Mouse (Mus musculus) embryonic stem cell, embryonic (primary cell): ENCODE results near the gene Alox12b.

Experiments used
- CTCF ChIA-PET, 4 experiments: fragments of 300-600 bp in 2 of 4; fragments of 350-600 bp in 2 of 4; sonication (Branson Sonifier 250); formaldehyde crosslinking; loops; one replicate each; lab custom pipeline; 2022; ENCODE audit warnings: inconsistent platforms in 2 of 4; lab: Charles Lee
- POLR2A ChIA-PET, 4 experiments: fragments of 300-600 bp in 2 of 4; fragments of 350-600 bp in 2 of 4; sonication (Branson Sonifier 250); formaldehyde crosslinking; loops; one replicate each; lab custom pipeline; 2022; ENCODE audit warnings: antibody characterized with exemption in 4 of 4, inconsistent platforms in 1 of 4; lab: Charles Lee

Gene Alox12b

DNA sequence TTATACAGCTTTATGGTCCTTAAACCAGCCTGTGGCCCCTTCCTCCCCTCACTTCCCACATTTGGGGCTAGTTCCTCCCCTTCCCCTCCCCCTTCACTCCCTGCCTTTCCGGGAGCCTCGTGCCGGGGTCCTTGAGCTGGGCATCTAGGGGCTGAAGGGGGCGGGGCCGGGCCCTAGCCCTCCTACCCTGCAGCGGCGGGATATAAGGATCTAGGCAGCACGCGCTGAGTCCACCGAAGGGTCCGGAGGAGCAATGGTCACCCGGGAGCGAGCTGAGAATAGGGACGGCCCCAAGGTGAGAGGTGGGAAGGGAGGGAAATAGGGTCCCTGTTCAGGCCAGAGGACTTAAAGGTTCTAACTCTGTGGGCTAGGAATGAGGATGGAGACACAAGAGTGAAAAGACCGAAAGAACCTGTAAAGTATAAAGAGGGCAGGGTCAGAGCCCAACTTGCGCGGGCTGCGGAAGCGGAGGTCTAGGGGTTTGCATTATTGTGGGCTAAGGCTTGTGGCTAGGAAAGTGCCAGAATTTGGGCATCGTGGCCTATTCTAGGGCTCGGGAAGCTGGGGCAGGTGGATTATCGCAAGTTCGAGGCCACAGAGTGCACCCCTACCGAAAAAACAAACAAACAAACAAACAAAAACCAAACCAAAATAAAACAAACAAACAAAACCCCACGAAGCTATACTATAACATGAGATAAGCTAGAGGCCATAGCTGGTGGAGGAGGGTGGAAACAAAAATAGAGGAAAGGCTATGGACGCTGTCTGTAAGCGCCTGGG lies 36.4 kb upstream of the Alox12b start, which contains the start of gene Hes7:
Gene Hes7 (plus strand): TSS at position 184 of the 780 bp plus-strand sequence.
- CTCF ChIA-PET = interaction anchor here in 3 of 4 experiments (0.6 to 1.9 kb wide), 4 partner anchors 9 to 77 kb away, joined by 3 to 4 read pairs (median 4); partner anchors contain the start of gene Per1 (in 1 of the 3)
- POLR2A ChIA-PET = interaction anchor here in 3 of 4 experiments (0.6 to 19.2 kb wide), 22 partner anchors 9 to 221 kb away, joined by 3 to 269 read pairs (median 8); partner anchors contain the start of genes Borcs6 (in 2 of the 3), Per1 (in 2 of the 3) and Vamp2 (in 1 of the 3)

DNA sequence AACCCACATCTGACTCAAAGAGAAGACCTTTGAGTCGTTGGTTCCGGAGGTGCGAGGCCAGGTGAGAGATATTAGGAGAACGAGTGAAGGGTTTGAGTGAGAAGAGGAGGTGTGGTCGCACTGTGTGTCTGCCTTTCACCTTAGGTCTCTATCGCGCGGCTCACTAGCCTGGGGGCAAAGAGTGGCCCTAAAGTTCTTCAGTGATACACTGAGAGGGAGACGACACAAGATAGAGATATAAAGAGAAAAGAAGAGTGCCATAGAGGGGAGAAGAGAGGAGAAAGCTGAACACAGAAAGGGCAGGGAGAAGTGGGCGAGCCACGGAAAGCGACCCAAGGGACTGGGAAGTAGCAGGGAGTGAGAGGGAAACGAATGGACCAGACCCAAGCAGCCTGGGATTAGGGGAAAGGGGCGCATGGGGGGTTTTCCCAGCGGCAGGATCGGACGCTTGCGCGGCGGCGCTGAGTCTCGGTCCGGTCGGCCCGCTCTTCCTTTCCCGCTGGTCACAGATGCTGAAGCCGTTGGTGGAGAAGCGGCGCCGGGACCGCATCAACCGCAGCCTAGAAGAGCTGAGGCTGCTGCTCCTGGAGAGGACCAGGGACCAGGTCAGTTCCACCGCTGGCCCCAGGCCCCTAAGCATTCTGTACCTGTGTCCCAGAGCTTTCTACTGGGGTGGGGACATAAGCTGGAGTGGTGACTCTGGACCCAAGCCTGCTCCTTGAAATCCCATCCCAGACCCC lies 35.6 kb upstream of the Alox12b start:
- ChIA-PET POLR2A (interaction anchor here (0.6 to 19.2 kb wide), 40 partner anchors 10 to 460 kb away, joined by 3 to 269 read pairs (median 6); partner anchors contain the start of genes Borcs6 (in 2 of the 4), Per1 (in 2 of the 4), Tmem107 (in 1 of the 4) and Trp53 (in 1 of the 4)), CTCF (interaction anchor here (0.6 to 3.1 kb wide), 13 partner anchors 10 to 702 kb away, joined by 3 to 14 read pairs (median 4); partner anchors contain the start of genes Borcs6 (in 1 of the 4) and Per1 (in 1 of the 4))

DNA sequence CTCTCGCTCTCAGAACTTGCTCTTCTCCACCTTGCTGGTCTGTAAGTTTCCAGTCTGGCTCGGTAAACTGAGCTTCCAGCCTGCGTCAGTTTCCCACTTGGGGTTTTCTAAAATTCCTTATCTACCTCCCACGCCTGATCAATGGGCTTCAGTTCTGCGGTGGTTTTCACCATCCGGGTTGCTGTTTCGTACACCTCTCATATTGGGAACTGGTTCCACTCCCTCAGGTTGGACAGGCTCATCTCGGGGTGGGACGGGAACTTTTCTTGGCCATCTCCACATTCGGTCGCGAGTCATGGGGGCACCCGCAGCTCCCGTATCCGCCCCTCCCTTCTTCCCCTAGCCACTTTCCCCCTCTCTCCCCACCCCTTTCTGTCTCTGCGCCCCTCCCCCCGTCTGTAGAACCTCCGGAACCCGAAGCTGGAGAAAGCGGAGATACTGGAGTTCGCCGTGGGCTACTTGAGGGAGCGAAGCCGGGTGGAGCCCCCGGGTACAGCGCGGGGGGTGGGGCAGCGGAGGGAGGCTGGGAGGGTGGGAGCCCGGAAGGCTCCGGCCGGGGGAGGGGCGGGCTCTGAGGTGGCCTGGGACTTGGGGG lies 35.0 kb upstream of the Alox12b start:
- CTCF ChIA-PET = interaction anchor here (0.6 to 3.1 kb wide), 17 partner anchors 8 to 701 kb away, joined by 3 to 14 read pairs (median 4); partner anchors contain the start of genes Borcs6 (in 1 of the 4) and Per1 (in 1 of the 4)

DNA sequence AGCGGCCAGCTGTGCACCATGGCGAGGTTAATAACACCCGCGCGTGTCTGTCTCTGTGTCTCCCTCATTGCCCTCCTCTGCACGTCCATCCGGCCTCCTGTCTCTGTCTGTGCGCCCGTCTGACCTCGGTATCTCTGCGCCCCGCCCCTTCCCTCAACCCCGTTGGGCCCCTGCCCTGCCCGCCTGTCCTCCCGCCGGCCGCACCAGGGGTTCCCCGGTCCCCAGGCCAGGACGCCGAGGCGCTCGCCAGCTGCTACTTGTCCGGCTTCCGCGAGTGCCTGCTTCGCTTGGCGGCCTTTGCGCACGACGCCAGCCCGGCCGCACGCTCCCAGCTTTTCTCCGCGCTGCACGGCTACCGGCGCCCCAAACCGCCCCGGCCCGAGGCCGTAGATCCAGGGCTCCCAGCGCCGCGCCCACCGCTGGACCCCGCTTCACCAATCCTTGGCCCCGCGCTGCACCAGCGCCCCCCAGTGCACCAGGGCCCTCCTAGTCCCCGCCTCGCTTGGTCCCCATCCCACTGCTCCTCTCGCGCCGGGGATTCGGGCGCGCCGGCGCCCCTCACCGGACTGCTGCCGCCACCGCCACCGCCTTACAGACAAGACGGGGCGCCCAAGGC lies 34.3 kb upstream of the Alox12b start, which contains the start of gene 9130213A22Rik:
Gene 9130213A22Rik (minus strand): TSS at position 254 of the 616 bp plus-strand sequence.
- POLR2A ChIA-PET = interaction anchor here (0.6 to 19.2 kb wide), 45 partner anchors 9 to 1746 kb away, joined by 3 to 269 read pairs (median 6); partner anchors contain the start of genes Borcs6 (in 2 of the 4), Per1 (in 2 of the 4), Tmem107 (in 1 of the 4) and Trp53 (in 1 of the 4)
- CTCF ChIA-PET = interaction anchor here (0.5 to 3.1 kb wide), 14 partner anchors 9 to 701 kb away, joined by 3 to 14 read pairs (median 4); partner anchors contain the start of gene Borcs6 (in 1 of the 4)

More for the DNA sequence above, 35.0 kb upstream of the Alox12b start:
- POLR2A ChIA-PET = interaction anchor here (0.6 to 19.2 kb wide), 49 partner anchors 9 to 1746 kb away, joined by 3 to 269 read pairs (median 5); partner anchors contain the start of genes Borcs6 (in 2 of the 4), Per1 (in 2 of the 4), Tmem107 (in 1 of the 4) and Trp53 (in 1 of the 4)

DNA sequence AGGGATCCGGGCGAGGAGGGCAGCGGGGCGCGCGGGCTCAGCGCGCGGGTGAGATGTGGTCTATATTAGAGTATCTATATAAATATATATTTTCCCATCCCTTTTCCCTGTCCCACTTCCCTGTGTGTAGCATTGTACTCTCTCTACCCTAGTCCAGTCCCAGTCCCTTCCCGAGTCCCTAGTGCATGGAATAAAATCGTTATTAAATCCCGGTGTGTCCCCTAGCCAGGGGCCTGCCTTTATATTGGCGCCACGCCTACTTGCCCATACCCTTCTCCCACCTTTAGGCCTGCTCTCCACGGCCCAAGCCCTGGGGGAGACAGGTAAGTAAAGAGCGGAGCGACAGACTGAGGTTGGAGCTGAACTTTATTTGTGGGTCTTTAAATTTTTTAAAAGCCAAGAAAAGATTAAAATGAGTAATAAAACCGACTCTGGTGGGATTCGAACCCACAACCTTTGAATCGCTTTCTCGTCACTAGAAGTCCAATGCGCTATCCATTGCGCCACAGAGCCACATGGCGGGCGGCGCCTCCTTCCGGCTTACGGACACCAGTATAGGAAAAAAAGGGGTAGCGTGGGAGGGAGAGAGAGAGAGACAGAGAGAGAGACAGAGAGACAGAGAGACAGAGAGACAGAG lies 33.6 kb upstream of the Alox12b start:
- POLR2A ChIA-PET = interaction anchor here (0.6 to 19.2 kb wide), 33 partner anchors 10 to 584 kb away, joined by 3 to 269 read pairs (median 9); partner anchors contain the start of genes Borcs6 (in 2 of the 4), Per1 (in 2 of the 4) and Vamp2 (in 1 of the 4)
- CTCF ChIA-PET = interaction anchor here (0.5 to 3.1 kb wide), 9 partner anchors 11 to 214 kb away, joined by 3 to 14 read pairs (median 4); no protein-coding TSS in a partner anchor

DNA sequence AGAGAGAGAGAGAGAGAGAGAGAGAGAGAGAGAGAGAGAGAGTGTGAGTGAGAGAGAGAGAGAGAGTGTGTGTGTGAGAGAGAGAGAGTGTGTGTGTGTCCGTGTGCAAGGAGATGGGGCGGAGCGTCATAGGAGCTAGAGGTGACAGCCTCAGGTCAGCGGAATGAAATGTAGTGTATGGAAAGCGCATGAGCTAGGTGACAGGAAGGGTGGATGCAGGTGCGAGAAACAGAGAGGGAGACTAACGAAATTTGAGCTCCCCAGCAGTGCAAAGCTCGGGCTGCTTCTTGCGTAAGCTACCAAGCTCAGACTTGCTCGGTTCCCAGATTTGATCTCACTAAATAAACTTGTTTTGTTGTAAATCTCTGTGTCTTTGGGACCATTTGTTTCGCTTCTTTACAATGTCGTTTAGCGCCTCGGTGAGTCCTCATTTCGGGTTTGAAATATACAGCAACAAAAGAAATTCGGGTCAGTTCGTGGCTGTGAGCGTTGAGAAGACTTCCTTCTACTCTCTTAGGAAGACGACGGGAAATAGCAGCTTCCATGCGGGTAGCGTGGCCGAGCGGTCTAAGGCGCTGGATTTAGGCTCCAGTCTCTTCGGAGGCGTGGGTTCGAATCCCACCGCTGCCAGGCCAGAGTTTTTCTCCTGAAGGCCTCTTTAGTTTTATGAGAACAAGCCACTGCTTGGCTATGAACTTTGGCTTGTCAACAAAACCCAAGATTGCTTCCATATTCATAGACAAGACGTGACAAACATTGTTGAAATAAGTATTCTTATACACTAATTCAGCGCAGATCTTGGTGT lies 32.9 kb upstream of the Alox12b start:
- POLR2A ChIA-PET = interaction anchor here (0.5 to 19.2 kb wide), 33 partner anchors 10 to 583 kb away, joined by 3 to 269 read pairs (median 7); partner anchors contain the start of genes Borcs6 (in 3 of the 4), Per1 (in 2 of the 4) and Vamp2 (in 1 of the 4)

DNA sequence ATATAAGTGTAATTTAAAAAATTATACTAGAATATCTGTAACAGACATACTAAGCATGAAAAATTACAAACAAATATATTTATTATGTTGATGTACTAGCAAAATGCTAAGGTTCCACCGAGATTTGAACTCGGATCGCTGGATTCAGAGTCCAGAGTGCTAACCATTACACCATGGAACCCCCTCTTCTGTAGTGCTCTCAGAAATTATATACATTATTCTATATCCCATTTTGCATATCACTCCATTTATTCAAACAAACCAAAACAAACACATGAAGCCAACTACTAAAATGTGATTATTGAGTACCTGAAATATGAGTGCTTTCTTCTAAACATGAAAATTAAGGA lies 32.3 kb upstream of the Alox12b start:
- ChIA-PET CTCF (interaction anchor here in 3 of 4 experiments (0.5 to 2.1 kb wide), 9 partner anchors 9 to 95 kb away, joined by 3 to 8 read pairs (median 4); partner anchors contain the start of gene Per1 (in 1 of the 3)), POLR2A (interaction anchor here (0.5 to 19.2 kb wide), 26 partner anchors 9 to 456 kb away, joined by 3 to 269 read pairs (median 6); partner anchors contain the start of genes Borcs6 (in 3 of the 4), Per1 (in 2 of the 4), Trp53 (in 1 of the 4) and Vamp2 (in 1 of the 4))

More for the DNA sequence above, 32.9 kb upstream of the Alox12b start:
- CTCF ChIA-PET = interaction anchor here (0.5 to 3.1 kb wide), 11 partner anchors 10 to 215 kb away, joined by 3 to 14 read pairs (median 4); partner anchors contain the start of gene Per1 (in 1 of the 4)

DNA sequence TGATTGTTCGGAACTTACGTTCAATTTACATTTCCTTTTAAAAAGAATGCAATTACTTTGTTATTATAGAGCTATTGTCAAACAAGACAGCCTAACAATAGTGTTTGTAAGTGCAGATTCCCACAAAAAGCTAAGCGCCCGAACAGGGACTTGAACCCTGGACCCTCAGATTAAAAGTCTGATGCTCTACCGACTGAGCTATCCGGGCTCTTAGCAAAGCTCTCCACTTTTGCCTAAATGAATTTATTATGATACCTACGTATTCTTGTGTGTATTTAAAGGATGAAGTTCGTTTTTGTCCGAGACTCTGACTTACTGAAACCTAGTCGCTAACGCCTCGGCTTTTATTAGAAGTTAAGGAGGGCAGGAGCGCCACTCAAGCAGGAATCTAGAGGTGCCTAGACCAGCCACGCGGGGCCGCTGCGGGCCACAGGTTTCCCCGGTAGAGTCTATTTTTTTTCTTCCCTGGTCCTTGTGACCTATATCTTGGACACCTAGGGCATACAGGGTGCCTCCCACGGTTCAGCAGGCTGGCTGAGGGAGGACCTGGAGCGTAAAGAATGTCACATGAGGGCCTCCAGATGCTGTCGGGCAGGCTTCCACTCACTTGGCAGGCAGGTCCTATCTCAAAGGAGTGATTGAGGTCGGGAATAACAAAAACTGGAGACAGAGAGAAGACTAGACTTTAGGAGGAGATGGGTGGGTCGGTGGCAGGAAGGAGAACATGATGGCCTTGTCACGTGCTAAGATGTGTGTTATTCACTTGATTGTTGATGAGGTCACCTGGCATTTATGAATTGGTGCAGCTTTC lies 31.5 kb upstream of the Alox12b start:
- POLR2A ChIA-PET = interaction anchor here (0.5 to 7.2 kb wide), 27 partner anchors 8 to 455 kb away, joined by 3 to 114 read pairs (median 6); partner anchors contain the start of genes Borcs6 (in 3 of the 4), Per1 (in 1 of the 4), Trp53 (in 1 of the 4) and Wrap53 (in 1 of the 4)
- CTCF ChIA-PET = interaction anchor here in 2 of 4 experiments (0.5 to 2.1 kb wide), 11 partner anchors 9 to 581 kb away, joined by 3 to 5 read pairs (median 3); partner anchors contain the start of gene Per1 (in 1 of the 2)

DNA sequence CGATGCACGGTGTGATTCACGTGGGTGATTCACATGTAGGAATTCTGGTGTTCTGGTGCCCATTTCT lies 31.1 kb upstream of the Alox12b start, which contains the start of gene Aloxe3:
Gene Aloxe3 (plus strand): TSS at position 45 of the 67 bp plus-strand sequence.
- ChIA-PET CTCF (interaction anchor here in 2 of 4 experiments (0.6 to 1.3 kb wide), 6 partner anchors 8 to 581 kb away, joined by 3 to 5 read pairs (median 4); no protein-coding TSS in a partner anchor), POLR2A (interaction anchor here (1.1 to 7.2 kb wide), 14 partner anchors 8 to 455 kb away, joined by 3 to 114 read pairs (median 10); partner anchors contain the start of genes Borcs6 (in 1 of the 4), Trp53 (in 1 of the 4) and Wrap53 (in 1 of the 4))

DNA sequence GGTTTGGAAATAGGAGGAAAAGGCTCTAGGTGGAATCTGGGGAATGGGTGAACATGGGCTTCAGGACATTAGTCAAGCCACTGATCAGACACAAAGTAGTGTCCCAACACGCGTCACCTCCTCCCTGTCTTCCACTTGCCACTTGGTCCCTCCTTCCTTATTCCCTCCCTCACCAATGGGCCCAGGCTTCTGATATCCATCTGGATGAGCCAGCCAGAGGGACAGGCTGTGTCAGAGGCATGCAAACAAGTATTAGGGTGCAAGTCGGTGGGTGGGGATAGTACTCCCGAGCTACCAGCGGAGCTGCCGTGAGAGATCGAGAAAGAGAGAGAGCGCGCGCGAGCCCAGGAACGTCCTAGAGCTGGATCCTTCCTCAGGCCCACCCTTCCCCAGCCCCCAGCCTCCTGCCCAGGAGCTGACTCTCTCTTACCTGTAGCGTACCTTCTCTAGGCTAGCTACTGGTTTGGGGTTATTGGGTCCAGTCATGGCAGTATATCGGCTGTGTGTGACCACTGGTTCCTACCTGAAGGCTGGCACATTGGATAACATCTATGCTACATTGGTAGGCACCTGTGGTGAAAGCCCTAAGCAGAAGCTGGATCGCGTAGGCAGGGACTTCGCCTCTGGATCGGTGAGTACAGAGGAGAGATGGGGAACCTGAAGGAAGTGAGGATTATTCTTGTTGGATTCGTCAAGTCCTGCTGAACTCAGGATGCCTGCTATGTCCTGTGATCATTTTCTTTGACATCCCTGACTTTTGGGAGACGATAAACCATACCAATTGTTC lies 30.7 kb upstream of the Alox12b start:
- CTCF ChIA-PET = interaction anchor here in 2 of 4 experiments (0.7 to 1.3 kb wide), 6 partner anchors 8 to 59 kb away, joined by 3 to 5 read pairs (median 3); no protein-coding TSS in a partner anchor
- POLR2A ChIA-PET = interaction anchor here (1.1 to 7.2 kb wide), 13 partner anchors 8 to 454 kb away, joined by 3 to 114 read pairs (median 9); partner anchors contain the start of genes Borcs6 (in 1 of the 4), Trp53 (in 1 of the 4) and Wrap53 (in 1 of the 4)

DNA sequence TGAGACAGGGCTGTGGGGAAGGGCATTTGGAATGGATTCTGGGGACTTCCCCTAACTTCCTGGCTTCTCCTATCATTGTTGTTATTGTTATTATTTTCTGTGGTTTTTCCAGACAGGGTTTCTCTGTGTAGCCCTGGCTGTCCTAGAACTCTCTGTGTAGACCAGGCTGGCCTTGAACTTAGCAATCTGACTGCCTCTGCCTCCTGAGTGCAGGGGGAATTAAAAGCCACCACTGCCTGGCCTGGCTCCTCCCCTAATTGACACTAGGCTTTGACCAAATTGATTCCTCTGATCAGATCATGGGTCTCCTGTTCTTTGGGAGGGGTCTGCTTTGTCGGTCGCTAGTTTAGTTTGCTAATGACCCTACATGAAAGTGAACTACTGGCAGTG lies 30.1 kb upstream of the Alox12b start:
- POLR2A ChIA-PET = interaction anchor here in 3 of 4 experiments (1.1 to 7.2 kb wide), 7 partner anchors 12 to 115 kb away, joined by 3 to 114 read pairs (median 10); no protein-coding TSS in a partner anchor
- CTCF ChIA-PET = interaction anchor here in 1 of 4 experiments (0.7 to 1.1 kb wide), 2 partner anchors 11 to 49 kb away, joined by 3 to 4 read pairs; no protein-coding TSS in a partner anchor

DNA sequence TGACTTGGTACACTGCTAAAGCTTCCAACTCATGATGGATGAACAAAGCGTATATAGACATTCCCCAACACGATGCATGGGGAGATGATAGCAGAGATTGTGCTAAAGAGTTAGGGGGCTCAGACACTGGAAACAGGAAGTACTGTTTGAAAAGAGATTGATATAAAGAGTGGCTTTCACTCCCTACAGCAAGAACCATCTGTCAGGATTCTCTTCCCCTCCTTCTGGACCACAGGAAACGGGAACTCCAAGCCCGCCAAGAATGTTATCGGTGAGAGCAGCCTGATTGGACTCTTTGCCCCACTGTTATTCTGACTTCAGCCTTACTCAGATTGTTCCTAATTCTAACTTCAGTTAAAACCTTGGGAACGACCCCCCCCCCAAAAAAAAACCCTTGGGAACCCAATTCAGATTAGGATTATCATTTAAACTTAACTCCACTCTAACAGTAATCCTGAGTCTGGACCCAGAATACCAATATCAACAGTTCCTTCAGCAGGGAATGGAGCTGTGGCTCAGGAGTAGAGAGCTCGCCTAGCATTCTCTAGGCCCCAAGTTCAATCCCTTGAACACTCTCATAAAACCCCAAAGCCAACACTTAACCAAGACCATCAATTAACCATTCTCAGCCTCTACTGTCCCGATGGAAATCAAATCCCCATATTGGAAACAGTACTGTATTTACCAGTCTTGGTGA lies 28.2 kb upstream of the Alox12b start:
- POLR2A ChIA-PET = interaction anchor here in 3 of 4 experiments (0.7 to 3.9 kb wide), 6 partner anchors 49 to 439 kb away, joined by 3 to 13 read pairs (median 4); partner anchors contain the start of genes Cntrob (in 1 of the 3) and Trappc1 (in 1 of the 3)
- CTCF ChIA-PET = interaction anchor here in 3 of 4 experiments (0.7 kb wide), 3 partner anchors 21 to 87 kb away, joined by 3 to 11 read pairs (median 4); no protein-coding TSS in a partner anchor
